Mouse (Mus musculus) stomach, postnatal 0 days (tissue): ENCODE data around the gene Cabp4.
"Not testable (repeated sequence)": the region's sequence is repeated elsewhere in the genome, so short reads cannot be mapped to it uniquely, and the experiment has no call there.

Experiments
- CTCF ChIP-seq: IDR thresholded peaks from 2 replicates; pipeline ENCODE4 v1.5.1; 2016; ENCODE audit warnings: antibody characterized with exemption, low read depth, mild to moderate bottlenecking, moderate library complexity
- EP300 ChIP-seq: optimal IDR thresholded peaks from 2 replicates; pipeline ENCODE3; 2016; ENCODE audit warnings: antibody characterized with exemption

GRCm38 (mm10) chr19:4135229-4135962 lies 8.4 kb downstream of the Cabp4 start:
- not testable (repeated sequence) for TF ChIP-seq EP300, CTCF
